Mouse (Mus musculus) gastrocnemius, postnatal 4 days (tissue): ENCODE results near the gene Gatm. TPM values are rescaled to one million over a fixed set of nuclear protein-coding genes. Genes with fewer than 3 reads are reported as not detected.

Source experiments
- DNase-seq, 2 experiments: peaks; one replicate each; pipeline ENCODE4 v3.0.0; 2021 to 2022; ENCODE audit warnings: low spot score in 2 of 2, mixed read lengths in 2 of 2
- long read RNA-seq, 2 experiments: library from polyadenylated mRNA; stranded (forward); transcript quantifications; one replicate each; pipeline ENCODE4 v2.0.0; 2021
- total RNA-seq, 2 experiments: library from RNA; stranded (reverse); gene quantifications; 2 replicates each; pipeline ENCODE4 v1.2.3; 2021

Gatm gene
- 100 to 1,000 TPM; 282 to 422 TPM for total RNA-seq
- long read RNA-seq, experiment 1, transcript Gatm-201 (9 exons, 2,389 nt) = major isoform, 533 of 574 reads
- long read RNA-seq, experiment 1, partial matches to known transcripts = 14 of 574 reads
- long read RNA-seq, experiment 1, other reads (novel, unspliced or antisense) = 27 of 574 reads
- long read RNA-seq, experiment 2, transcript Gatm-201 (9 exons, 2,389 nt) = major isoform, 524 of 575 reads
- long read RNA-seq, experiment 2, partial matches to known transcripts = 13 of 575 reads
- long read RNA-seq, experiment 2, other reads (novel, unspliced or antisense) = 37 of 575 reads

- DNase-seq = peak; percentile 46 to 70
Observed at GRCm38 (mm10) chr2:122610746-122611653, at the start of gene Gatm. Gene Gatm (minus strand): TSS chr2:122611303.

DNA sequence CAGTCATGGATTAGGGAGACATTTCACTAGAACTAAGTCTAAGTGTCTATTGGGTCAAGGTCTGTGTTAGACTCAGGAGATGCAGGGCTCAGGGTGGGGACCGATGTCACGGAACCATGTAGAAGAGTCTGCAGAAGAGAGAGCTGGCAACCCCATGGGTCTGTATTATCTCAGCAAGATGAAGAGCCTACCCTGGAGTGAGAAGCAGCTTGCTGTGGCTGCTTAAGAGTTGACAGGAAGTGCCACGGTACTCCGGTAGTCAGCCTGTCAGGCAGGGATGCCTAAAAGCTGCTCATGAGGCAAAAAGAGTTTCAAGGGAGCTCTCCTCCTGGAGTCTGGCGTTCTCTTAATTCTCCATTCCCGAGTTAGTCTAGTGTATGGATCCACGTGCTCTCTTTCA, 48.7 kb upstream of the Gatm start:
- no peak for DNase-seq

GRCm38 (mm10) chr2:122657707-122658524, 46.8 kb upstream of the Gatm start:
- DNase-seq = no peak

GRCm38 (mm10) chr2:122656767-122657166, 45.7 kb upstream of the Gatm start:
- no peak for DNase-seq

DNA sequence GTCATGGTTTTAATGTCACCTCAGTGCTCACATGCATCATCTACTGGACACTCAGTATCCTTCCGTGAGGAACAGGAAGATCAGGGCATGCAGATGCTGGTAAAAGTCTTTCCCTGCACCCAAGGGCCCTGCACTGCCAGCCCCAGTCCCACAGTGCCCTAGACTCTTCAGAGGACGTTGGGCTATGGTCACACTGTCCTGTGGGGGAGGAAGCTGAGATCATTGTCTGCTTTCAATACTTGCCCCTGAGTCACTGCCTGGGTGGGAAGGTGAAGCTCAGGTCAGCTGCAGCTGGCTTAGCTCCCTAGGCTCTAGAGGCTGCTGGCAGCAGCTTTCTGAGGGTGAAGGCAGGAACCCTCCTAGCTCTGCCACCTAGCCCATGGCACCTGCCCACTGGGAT, 44.9 kb upstream of the Gatm start:
- no peak for DNase-seq

GRCm38 (mm10) chr2:122652096-122653084, 41.3 kb upstream of the Gatm start:
- no peak for DNase-seq

DNA sequence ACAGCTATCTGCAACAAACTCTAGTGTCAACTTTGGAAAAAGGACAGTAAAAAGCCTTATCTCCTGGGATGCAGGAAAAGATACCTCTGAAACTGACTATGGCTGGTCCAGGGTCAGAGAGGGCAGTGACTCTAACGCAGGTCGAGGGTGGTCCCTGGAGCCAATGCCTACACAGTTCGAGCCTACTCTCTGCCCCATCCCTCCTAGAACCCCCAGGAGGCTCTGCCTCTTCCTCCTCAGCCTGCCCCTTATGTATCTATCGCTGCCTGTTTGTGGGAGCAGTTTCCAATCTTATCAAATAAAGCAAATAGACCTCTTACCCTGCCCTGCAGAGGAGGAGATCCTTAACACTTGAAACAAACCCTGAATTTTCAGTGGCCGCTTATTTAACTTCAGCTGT, 27.6 kb upstream of the Gatm start:
- no peak for DNase-seq

GRCm38 (mm10) chr2:122638029-122638428, 26.9 kb upstream of the Gatm start:
- no peak for DNase-seq

- peak; percentile 60 to 79 for DNase-seq
Observed at GRCm38 (mm10) chr2:122637526-122637997, 26.5 kb upstream of the Gatm start.

GRCm38 (mm10) chr2:122636686-122637085, 25.6 kb upstream of the Gatm start, which contains the start of gene AA467197:
Gene AA467197 (plus strand): TSS chr2:122636986.
- no peak for DNase-seq

GRCm38 (mm10) chr2:122631226-122631801, 20.2 kb upstream of the Gatm start:
- peak; percentile 21 to 38 for DNase-seq

DNA sequence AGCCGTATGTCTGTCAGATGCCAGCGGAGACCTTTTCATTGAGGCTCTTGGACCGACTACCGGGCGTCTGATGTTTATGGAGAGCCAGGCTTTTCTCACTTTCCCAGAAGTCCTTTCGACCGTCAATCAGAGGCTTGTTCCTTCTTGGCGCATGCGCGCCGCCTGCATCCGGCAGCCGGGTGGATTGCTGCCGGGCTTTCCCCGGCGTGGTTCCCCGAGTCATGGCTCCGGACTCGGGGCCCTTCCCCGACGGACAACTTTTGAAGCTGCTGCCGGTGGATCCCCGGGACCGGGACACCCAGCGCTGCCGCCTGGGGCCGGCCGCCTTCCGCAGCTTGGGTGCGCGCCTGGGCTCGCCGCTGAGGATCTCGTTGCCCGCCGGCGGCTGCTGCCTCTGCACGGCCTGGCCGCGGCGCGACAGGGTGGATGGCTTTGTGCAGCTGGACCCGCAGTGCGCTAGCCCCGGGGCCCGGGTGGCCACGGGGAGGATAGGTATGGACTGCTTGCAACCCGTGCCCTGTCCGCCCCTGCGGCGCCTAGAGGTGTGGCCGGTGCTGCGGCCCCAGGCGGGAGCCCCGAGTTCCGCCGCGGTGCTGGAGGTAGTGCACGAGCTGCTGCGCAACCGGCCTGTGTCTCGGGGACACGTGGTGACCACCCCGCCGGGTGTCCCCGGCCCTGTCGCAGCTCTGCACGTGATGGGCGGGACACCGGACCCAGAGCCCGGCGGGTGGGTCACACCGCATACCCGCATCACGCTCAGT, 19.5 kb upstream of the Gatm start:
- DNase-seq = peak; percentile 75 to 89

- no peak for DNase-seq
Observed at GRCm38 (mm10) chr2:122629871-122630270, 18.8 kb upstream of the Gatm start.

- DNase-seq = peak; percentile 45 to 74
Observed at GRCm38 (mm10) chr2:122628976-122629375, 17.9 kb upstream of the Gatm start.

DNA sequence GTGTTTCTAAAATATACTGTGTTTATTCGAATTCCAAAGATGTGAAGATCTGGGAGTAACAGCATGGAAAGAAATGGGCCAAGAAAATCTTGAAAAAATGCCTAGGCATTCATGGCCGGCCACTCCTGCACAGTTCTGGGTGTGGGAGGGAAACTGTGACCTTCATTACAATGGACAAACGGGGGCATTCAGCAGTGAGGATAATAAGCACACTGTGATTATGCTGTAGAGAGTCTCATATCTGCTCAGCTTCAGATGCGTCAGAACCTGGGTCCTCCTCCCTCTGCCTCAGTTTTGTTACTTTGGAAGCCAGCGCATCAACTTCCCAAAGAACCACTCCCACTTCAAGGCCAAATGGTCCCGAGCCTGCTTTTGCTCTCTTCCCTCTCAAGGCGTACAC, 14.8 kb upstream of the Gatm start:
- no peak for DNase-seq

- DNase-seq = no peak
Observed at GRCm38 (mm10) chr2:122621337-122622110, 10.4 kb upstream of the Gatm start.

DNA sequence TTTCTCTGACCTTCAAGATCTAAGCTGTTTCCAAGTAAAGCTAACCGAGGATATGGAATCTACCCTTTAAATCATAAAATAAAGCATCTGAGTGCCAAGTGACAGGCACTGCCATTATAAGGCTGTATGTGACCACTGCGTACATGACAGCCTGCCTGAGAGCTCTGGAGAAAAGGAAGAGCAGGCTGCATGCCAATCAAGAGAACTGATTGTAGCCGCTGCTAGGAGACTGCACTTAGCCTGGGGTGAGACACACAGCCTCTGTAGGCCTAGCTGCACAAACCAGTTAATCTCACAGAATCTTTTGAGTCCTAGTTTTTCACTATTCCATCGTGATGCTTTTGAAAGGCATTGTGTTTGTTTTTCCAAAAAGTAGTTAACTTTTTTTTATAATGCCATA, 7.6 kb upstream of the Gatm start:
- no peak for DNase-seq

DNA sequence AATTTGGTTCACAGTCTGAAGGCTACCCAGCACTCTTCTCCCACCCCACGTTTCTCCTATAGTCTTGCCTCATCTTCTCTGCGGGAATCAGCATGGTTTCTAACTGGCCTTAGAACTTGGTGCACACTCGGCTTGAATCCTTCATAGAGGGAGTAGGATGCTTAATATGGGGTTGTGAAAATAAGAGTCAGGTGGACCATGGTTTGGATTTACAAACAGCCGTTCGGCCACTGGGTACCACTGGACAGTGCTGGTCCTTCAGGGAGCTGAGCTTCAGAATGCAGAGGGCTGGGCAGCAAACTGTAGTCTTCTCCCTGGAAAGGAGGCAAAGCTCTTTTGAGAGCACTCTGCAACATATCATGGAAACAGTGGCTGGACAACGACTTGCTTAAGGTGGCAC, 6.7 kb upstream of the Gatm start:
- DNase-seq = no peak
